Mouse (Mus musculus) cerebellum, postnatal 25 days (tissue): Measurements from ENCODE around the gene Edn1.

Source experiments
- DNase-seq, 2 experiments: peaks; one replicate each; pipeline ENCODE4 v3.0.0; 2021; ENCODE audit warnings: mixed read lengths in 2 of 2

The Edn1 gene

DNA sequence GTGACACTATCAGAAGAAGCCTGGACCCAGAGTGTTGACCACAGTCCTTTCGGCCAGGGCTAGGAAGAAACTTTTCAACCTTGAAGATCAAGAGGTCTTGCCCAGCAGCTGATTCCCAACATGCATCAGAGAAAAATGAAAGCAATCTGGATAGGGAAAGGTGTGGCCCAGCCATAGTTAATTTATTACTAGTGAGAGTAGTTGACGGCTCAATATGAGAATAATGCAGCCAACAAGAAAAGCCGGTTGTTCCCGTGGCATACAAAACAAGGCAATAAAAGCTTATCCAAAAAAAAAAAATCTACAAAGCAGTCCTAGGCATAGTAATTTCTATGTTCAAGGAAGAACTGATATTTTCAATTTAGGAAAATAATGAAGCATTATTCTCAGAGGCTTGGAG lies 16.5 kb downstream of the Edn1 start:
- no peak for DNase-seq

DNA sequence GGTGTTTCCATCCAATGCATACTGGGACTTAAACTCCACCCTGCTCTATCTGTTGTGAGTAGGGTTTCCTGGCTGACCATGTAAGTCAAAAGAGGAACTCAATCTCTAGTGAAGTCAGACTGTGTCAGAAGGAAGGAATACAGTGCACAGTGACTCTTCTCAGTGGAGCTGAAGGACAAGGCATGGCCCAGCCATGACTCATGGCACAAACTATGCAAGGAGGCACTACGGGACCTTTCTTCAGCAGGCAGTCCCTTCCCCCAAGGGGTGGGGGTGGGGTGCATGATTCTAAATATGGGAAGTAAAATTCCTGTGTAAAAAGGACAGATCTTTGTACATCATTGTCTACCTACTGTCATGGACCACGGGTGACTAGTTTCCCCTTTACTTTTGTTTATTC lies 27.3 kb downstream of the Edn1 start:
- DNase-seq, result no peak

DNA sequence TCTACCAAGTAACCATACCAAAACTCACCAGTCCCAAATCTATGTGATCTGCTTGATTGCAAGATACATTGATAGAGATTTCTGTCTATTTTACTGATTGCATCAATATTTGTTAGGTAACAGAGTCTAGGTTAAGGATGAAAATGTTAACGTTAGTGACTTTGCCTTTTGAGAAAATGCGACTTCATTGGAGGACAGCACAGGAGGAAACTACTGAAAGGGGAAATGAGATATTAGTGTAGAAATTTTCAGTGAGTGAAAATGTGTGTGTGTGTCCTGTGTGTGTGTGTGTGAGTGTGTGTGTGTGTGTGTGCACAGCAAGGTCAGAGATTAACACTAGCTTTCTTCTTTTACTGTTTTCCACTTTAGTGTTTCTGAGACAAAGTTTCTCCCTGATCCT lies 29.8 kb downstream of the Edn1 start:
- no peak for DNase-seq

DNA sequence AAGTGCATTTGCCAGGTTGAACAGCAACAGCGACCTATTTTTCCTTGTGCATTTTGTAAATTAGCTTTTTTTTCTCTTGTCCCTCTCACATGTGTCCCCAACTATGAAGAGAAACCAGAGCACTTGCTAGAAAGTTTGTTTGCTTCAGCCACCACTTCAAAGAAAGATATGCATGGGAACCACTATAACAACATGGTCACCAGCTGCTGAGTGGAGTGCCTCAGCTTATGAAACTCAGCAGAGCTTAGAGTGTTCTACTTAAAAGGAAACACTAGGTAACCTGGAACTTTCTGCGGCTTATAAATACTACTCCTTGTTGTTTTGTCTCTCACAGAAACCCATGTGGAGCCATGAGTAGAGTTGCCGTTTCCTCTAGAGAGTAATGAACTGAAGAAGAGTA lies 33.7 kb downstream of the Edn1 start:
- DNase-seq, result no peak

DNA sequence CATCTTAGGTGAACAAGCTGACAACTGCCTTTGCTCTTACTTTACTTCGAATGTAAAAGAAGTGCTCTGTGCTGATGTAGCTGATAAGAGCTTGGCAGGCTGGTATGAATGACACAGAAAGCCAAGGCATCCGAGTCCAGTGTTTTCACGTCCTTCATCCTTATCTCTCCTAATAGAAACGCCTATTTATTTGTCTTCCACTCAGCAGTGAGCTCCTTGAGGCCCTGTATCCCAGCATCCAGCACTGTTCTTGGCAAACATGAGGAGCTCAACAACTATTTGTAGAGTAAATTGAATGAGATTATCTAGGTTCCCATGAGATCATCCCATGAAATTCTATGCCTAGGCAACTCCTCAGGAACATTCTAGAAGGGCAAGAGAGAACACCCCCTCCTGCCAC lies 35.1 kb downstream of the Edn1 start:
- DNase-seq, result no peak

DNA sequence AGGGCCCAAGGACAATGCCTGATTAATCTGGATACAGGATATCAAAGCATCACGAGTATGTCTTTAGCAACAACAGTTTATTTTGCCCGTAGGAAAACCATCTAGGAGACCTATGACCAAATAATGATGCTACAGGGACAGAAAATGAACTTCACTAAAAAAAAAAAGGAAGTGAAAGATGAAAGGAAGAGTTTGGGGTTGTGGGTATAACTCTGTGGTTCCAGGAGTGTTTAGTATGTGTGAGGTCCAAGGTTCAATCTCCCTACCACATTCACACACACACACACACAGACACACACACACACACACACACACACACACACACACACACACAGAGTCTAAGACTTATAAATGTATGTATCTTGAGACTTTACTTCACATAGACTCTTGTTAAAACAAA lies 35.8 kb downstream of the Edn1 start:
- no peak for DNase-seq

DNA sequence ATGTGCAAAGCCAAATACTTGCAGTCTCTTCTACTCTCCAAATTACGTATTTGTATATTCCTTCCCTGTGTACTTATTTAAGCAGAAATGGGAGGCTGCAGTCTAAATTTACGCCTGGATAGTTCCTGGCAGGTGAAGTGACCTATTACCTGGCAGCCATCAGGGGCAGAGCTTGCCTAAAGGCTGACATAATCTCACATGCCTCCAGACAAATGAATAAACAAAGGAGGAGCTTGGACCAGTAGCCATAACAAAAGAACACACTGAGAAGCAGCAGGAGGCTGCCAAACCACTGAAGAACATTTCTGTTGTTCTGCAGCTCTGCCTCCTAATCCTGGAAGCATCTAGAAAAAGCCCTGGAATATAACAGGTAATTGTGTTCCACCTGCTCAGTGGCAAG lies 38.2 kb downstream of the Edn1 start:
- DNase-seq, result no peak

DNA sequence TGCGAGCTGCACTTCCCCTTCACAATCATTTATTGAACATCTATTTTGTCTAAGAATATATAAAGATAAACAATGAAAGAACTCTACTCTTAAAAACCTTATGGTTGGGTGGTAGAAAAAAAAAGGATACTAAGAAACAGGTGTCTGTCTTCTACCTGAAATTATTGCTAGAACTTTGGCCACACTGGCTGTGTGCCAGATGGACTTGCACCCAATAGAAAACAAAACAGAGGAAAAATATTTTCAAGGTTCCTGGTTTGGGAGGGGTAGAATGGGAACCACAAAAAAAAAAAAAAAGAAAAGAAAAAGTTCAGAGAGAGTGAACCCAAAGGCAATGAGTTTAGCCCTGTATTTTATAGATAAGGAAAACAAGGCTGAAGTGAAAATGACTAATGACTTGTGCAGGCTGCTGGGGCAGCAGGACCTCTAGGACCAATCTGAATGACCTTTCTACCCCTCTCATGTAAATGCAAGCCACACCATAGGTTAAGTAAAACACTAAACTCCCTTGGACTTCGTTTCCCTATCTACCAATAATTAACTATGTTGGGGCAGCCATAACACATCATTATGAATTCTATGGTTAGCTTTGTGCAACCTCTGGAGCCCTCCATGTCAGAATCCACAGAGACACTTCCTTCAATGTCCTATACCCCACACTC lies 40.7 kb downstream of the Edn1 start:
- no peak for DNase-seq

DNA sequence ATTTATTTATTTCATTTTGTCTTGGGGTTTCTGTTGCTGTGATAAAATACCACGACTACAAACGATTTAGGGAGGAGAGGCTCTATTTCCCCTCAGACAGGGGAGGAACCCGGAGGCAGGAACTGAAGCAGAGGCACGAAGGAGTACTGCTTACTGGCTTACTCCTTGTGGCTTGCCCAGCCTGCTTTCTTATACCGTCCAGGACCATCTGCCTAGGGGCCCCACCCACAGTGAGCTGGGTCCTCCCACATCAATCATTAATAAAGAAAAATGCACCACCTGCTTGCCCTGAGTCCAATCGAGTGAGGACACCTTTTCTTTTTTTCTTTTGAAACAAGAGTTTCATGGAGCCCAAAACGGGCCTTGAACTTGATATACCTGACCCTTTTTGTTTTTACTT lies 44.2 kb downstream of the Edn1 start:
- DNase-seq, result no peak

DNA sequence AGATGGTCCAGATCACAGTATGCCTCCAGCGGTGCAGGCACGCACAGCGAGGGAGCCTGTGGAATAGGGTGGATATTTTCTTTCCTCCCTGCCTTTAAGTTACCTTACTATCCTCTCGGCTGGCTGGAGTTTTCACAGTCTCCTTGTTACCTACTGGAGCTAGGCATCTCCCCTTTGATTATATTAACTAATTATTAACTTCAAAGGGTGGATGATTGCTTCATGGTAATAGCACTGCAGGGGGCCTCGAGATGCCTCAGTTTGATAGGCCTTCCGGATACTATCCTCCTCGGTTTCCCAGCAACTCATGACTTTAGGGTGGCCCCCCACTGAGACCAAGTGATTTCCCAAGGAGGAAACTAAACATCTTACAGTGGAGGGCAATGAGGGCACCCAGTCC lies 45.1 kb downstream of the Edn1 start:
- no peak for DNase-seq

DNA sequence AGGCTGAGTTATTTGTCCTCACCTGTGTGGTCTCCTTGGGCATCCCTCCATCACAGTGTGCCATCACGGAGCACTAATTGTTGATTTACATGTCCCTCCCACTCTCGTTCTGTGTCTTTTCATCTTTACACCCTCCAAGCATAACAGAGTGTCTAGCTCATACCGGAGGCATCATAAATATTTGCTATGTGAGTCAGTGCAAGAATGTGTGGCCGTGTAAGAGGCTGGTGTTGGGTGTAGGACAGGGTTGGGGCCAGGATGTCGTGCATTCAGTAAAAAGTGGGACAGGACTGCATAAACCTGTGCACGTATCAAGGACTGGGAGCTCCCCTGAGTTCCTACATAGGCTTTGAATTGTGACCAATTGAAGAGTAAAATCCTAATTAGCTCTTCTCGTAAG lies 50.4 kb downstream of the Edn1 start:
- DNase-seq, result no peak
